Mouse (Mus musculus): Measurements from ENCODE around the gene 1700016D06Rik. TPM values are rescaled to one million over a fixed set of nuclear protein-coding genes. Genes with fewer than 3 reads are reported as not detected.

1700016D06Rik gene
- polyA plus RNA-seq, 1 experiment from 2014 or later: not detected

- ATAC-seq (ENCODE audit: low read depth): no peak
- Histone ChIP-seq H3K9me3 (ENCODE audit: control insufficient read depth, low read length) (no peaks in the 10 kb centered on the region), H3K4me1 (ENCODE audit: control insufficient read depth, insufficient read depth, low read length) (no peaks in the 10 kb centered on the region), H3K4me2 (ENCODE audit: low read depth, low read length) (no peak overlapping the region), H3K9ac (replicated peaks; ENCODE audit: low read depth, low read length) (no peak overlapping the region; the same call in 1 of the 2 replicates), H3K36me3 (ENCODE audit: control insufficient read depth, insufficient read depth, low read length) (peaks cover 47% of the 10 kb centered on the region), H3K27ac (ENCODE audit: low read depth, low read length) (no peak overlapping the region), H3K4me3 (ENCODE audit: low read depth, low read length) (no peak overlapping the region), H3K27me3 (ENCODE audit: control insufficient read depth, insufficient read depth, low read length) (no peaks in the 10 kb centered on the region)
- WGBS: 88% methylated on average over 6 of the region's 6 CpGs
These were observed 86.6 kb downstream of the 1700016D06Rik start for GRCm38 (mm10) chr8:11614126-11614835.

GRCm38 (mm10) chr8:11608848-11609247 is 92.0 kb downstream of the 1700016D06Rik start:
- WGBS: 99% methylated on average over 9 of the region's 9 CpGs
- H3K27me3 ChIP-seq (ENCODE audit: control insufficient read depth, insufficient read depth, low read length): no peaks in the 10 kb centered on the region
- H3K4me1 ChIP-seq (ENCODE audit: control insufficient read depth, insufficient read depth, low read length): no peaks in the 10 kb centered on the region
- no peak overlapping the region for H3K4me3 ChIP-seq (ENCODE audit: low read depth, low read length)
- peaks cover 14% of the 10 kb centered on the region; the same call in 1 of the 2 replicates for H3K36me3 ChIP-seq (ENCODE audit: control insufficient read depth, insufficient read depth, low read length)
- no peaks in the 10 kb centered on the region; the same call in 1 of the 2 replicates for H3K9me3 ChIP-seq (ENCODE audit: control insufficient read depth, low read length)
- no peak overlapping the region for H3K27ac ChIP-seq (ENCODE audit: low read depth, low read length)
- no peak for ATAC-seq (ENCODE audit: low read depth)
- no peak overlapping the region for H3K4me2 ChIP-seq (ENCODE audit: low read depth, low read length)
- H3K9ac ChIP-seq (replicated peaks; ENCODE audit: low read depth, low read length): no peak overlapping the region

Small RNA genes within 50 kb of the gene (microRNA-seq; reads per million reads assigned to microRNA genes)
- gene Mir7238: not detected

Other genes starting within 250 kb of the 1700016D06Rik start
- gene Rab20, start 222.4 kb downstream of the 1700016D06Rik start, polyA plus RNA-seq (2014; fragmentation: Nextera tagmentation; extraction: Ambion mirVana): 0.76 TPM in 1 of 2 replicates, not detected in the other
- gene Naxd, start 203.6 kb downstream of the 1700016D06Rik start, polyA plus RNA-seq (2014; fragmentation: Nextera tagmentation; extraction: Ambion mirVana): 142 and 150 TPM in 2 replicates
- 27.6 and 28.8 TPM in 2 replicates for gene Cars2, start 150.3 kb downstream of the 1700016D06Rik start, polyA plus RNA-seq (2014; fragmentation: Nextera tagmentation; extraction: Ambion mirVana)
- gene Ing1, start 145.5 kb downstream of the 1700016D06Rik start, polyA plus RNA-seq (2014; fragmentation: Nextera tagmentation; extraction: Ambion mirVana): 38.1 and 40.1 TPM in 2 replicates
- gene Ankrd10, start 65.3 kb downstream of the 1700016D06Rik start, polyA plus RNA-seq (2014; fragmentation: Nextera tagmentation; extraction: Ambion mirVana): 91.9 and 93.4 TPM in 2 replicates
- gene Arhgef7, start 26.7 kb upstream of the 1700016D06Rik start, polyA plus RNA-seq (2014; fragmentation: Nextera tagmentation; extraction: Ambion mirVana): 79.2 and 82.1 TPM in 2 replicates
- 0.98 and 1.2 TPM in 2 replicates for gene Tex29, start 139.4 kb upstream of the 1700016D06Rik start, polyA plus RNA-seq (2014; fragmentation: Nextera tagmentation; extraction: Ambion mirVana)

All from neural tube, embryonic 14.5 days (tissue).